Mouse (Mus musculus): ENCODE results near the gene Plxna3. TPM values are rescaled to one million over a fixed set of nuclear protein-coding genes. Genes with fewer than 3 reads are reported as not detected.

Gene Plxna3
- total RNA-seq (2023): 1 to 10 TPM; 1.4 to 4.5 TPM

DNA sequence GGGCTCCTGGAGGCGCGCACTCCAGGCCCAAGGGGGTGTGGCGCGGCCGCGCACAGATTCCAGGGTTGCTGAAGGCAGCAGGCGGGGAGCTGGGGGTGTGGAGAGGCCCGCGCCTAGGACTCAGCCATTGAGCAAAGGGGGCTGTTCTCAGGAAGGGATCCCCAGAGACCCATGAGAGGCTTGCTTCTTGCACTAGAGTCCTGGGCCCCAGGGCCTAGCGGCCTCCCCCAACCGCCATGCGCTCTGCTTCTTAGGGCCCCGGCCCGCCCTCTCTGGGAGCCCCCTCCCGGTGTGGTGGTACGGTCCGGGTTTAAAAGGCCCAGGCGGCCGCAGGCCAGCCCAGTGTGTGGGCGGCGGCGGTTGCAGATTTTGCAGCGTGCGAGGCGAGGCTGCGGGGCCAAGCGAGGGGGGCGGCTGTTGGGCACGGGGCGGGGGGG lies at the start of gene Plxna3:
Gene Plxna3, plus strand, starts transcription at position 342 of the 437 bp plus-strand sequence.

DNA sequence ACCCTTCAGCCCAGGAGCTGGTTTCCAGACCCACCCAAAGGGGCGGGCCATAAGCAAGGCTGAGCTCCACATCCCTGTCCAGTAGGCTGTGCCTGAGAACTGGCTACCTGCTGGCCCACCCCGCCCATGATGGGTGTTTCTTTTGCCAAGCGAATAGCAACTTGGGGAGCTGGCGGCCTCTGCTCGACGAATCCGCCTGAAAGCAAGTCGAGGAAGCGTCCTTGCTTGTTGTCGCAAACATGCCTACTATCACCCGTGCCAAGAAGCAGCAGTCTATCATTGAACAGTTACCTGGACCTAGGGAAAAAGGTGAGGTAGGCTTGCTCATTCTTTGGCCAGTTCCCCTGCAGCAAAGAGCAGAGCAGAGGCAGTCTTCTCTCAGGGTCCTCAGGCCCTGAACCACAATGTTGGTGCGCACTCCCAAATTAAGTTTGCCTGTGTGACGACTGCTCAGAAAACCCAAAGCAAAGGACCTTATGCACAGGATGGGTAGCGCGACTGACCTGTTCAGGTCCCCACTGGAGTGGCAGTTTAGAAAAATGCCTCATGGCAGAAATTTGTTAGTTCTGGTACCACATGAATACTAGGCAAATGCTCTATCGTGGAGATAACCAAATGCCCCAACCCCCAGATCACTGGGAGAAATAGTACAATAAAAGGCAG lies 47.0 kb upstream of the Plxna3 start, which contains the start of the genes Taz and Dnase1l1:
Gene Taz, plus strand, starts transcription at position 181 of the 663 bp plus-strand sequence.
Gene Dnase1l1, minus strand, starts transcription at position 606 of the 663 bp plus-strand sequence.

DNA sequence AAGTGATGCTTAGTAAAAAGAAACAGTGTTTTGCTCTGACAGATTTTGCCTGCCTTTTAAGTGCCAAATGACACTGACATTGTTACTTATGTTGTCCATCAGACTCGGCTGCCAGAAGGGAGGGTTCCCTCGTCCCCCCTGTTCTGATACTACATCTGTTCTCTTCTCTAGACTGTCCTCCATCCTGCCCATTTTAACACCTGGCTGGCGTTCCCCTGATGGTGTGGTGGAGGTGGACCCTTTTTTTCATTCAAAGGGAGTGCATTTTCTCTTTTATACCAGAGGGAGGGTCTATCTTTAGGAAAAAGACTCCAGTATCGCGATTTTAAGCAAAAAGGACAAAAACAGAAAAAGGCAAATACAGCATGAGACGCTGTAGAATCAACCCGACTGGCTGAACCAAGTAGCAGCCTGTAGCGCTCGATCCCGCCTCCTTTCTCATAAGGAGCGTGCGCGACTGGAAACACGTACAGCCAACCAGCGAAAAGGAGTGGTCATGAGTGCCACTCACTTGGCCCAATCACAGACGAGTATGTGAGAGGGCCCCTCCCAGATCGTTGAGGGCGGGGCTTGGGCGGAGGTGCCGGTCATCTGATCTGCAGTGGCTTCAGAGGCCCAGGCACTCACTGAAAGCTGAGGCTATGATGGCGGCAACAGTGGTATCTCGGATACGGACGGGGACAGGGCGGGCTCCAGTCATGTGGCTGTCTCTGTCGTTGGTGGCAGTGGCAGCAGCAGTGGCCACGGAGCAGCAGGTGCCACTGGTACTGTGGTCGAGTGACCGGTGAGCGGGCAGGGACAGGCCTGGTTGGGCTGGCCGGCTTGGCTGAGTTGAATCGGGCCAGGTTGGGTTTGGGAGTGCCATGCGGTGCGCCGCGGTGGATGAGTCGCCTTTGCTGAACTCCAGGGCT lies 32.1 kb upstream of the Plxna3 start, which contains the start of gene Atp6ap1:
Gene Atp6ap1, plus strand, starts transcription at position 560 of the 911 bp plus-strand sequence.

DNA sequence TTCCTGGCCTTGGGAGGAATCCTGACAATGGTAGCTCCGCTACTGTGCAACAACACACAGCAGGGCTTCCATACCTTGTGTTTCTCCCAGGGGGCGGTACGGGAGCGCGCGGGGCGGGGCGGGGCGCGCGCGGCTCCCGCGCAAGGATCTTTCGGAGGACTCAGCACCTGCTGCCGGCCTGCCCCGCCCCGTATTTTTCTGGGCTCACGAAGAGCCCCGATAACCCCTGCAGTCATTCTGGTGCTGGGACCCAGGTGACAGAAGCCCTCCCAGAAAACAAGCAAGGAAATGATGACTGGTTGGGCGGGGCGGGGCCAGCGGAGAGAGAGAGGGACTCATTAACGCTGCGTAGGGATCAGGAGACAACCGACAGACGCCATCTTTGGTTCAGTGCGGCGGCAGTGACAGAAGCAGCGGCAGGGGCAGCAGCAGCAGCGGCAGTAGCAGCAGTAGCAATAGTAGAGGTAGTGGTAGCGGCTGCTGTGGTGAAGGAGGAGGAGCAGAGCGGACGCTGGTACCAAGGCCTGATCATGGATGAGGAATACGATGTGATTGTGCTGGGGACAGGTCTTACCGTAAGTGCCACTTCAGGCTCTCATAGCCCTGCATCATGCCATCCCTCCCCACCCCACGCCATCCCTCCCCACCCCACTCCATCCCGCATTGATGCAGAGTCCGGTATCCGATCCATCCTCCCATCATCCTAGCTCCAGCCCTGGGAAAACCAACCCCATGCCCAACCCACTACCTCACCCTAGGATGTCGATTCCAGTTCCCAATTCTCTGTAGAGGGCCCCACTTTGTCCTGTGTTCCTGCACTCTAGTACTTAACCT lies 23.8 kb upstream of the Plxna3 start, which contains the start of gene Gdi1:
Gene Gdi1, plus strand, starts transcription at position 132 of the 834 bp plus-strand sequence.

DNA sequence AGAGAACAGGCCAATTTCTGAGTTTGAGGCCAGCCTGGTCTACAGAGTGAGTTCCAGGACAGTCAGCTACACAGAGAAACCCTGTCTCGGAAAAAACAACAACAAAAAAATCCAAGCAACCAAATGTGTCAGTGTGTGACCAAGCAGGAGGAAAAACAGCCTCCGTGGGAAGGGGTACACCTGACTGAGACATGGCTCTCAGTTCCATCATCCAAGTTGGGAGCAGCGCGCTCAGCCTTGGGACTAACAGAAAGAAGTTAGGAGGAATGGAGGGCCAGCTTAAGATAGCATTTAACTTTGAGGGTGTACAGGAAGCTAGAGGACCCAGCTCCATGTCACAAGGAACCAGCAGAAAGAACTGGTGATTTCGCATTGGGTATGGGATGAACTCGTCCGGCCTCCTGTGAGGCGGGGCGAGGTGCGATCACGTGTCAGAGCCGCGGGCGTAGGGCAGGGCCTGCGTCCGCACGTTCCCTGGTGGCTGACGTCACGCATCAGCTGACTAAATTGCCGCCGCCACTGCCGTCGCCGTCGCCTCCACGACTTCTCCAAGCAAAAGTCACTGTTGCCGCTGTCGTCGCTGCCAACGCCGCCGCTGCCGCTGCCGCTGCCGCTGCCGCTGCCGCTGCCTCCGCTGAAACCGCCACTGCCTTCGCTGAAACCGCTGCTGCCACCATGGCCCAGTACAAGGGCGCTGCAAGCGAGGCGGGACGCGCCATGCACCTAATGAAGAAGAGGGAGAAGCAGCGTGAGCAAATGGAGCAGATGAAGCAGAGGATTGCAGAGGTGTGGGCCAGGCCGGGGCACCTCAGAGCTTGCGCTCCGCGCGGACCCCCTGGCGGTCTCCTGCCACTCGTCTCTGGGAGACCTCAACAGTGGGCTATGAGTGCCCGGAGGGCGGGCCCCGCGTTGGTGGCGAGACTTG lies 16.1 kb upstream of the Plxna3 start, which contains the start of gene Fam50a:
Gene Fam50a, plus strand, starts transcription at position 494 of the 925 bp plus-strand sequence.

DNA sequence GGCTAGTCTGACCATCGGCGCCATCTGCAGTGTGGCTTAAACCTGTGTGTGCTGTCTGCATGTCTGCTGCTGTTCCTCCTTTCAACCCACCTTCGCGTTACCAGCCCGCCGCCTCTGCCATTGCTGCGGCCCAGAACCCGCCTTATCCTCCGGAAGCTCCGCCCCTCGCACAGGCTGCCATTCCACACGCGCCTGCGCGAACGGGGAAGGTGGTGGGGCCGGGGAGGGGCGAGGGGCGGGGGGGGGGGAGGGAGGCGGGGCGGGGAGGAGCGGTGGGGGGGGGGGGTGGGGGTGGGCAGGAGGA lies 24.6 kb downstream of the Plxna3 start, which contains the start of gene Lage3:
Gene Lage3, minus strand, starts transcription at position 152 of the 304 bp plus-strand sequence.

DNA sequence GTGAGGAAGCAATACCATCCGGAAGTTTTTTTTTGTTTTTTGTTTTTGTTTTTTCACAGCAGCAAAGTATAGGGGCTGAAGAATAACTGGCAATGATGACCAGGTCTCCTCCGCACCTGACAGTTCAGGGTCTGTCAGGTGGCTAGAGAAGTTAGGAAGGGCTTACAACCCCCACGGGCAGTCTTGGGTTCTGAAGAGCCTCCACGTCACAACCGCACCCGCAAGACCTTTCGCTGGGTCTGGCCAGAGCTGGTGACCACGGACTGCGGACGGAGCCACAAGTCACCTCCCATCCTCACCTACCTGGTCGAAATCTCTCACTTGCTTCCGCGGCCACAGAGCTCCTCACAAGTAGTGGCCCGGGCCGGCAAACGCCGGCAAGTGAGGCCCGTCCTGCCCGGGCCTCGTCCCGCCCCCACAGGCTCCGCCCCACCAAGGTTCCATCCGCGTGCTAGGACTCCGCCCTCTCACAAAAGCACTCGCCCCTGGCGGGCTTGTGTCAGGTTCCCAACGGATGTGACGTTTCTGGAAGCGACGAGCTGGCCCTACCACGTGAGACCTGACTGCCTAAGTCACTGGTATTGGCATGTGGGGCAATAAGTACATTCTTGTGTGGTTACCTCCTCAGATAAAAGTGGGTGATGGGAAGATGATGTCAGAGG lies 44.2 kb downstream of the Plxna3 start, which contains the start of the genes Ubl4a and Slc10a3:
Gene Ubl4a, minus strand, starts transcription at position 331 of the 662 bp plus-strand sequence.
Gene Slc10a3, minus strand, starts transcription at position 462 of the 662 bp plus-strand sequence.

DNA sequence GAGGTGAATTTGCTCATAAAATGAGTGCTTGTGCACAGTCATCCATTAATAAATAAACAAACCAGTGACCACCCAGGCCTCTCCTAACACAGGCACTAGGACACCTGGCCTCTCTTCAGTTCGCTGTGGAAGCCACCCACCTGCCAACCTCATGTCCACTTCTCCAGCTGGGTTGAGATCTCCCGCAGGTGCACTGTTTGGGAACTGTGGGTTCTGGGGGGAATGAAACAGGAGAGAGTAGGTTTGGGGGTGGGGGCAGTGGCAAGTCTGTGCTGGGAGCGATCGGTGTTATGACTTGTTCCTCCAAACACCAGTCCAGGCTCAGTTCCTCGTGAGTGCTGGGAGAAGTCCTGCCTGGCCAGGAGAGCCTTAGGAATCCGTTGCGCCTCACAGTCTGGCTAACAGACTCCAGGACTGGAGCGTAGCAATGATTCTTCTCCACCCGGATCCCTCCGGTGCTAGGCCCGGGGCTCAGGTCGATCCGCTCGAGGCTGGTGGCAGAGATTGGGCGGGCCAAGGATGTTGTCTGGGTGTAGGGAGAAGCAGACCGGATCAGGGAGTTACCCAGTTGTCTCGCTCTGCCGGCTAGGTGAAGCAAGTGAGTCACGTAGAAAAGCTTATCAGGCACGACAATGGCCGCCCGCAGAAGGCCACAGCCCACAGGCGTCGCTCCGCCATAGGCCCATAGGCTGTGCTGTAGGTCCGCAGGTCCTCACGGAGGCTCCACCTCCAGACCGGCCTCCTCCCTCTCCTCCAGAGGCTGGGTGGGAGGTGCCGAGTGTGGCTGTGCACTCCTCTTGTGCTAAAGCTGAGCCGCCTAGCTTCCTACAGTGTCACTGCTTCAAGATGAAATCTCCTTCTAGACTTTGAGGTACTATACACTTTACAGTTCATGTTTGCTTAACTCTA lies 63.9 kb downstream of the Plxna3 start, which contains the start of the genes Fam3a and Ikbkg:
Gene Fam3a, minus strand, starts transcription at position 738 of the 909 bp plus-strand sequence.
Gene Ikbkg, plus strand, starts transcription at position 756 of the 909 bp plus-strand sequence.

Other genes starting within 250 kb of the Plxna3 start
- not detected for gene Opn1mw, start 201.6 kb upstream of the Plxna3 start, total RNA-seq (2023)
- gene Mecp2, start 193.7 kb upstream of the Plxna3 start, total RNA-seq (2023): 10 to 100 TPM; 42.6 to 44.5 TPM
- gene Tex28, start 161.2 kb upstream of the Plxna3 start, total RNA-seq (2023): not detected
- not detected for gene Tktl1, start 151.8 kb upstream of the Plxna3 start, total RNA-seq (2023)
- 1,000 to 10,000 TPM; 1,568 to 1,591 TPM for gene Flna, start 79.2 kb upstream of the Plxna3 start, total RNA-seq (2023)
- gene Emd, start 74.4 kb upstream of the Plxna3 start, total RNA-seq (2023): 10 to 100 TPM; 74.3 to 79.1 TPM
- 100 to 1,000 TPM; 714 to 836 TPM for gene Rpl10, start 58.3 kb upstream of the Plxna3 start, total RNA-seq (2023)
- gene Taz, start 47.2 kb upstream of the Plxna3 start, total RNA-seq (2023): 10 to 100 TPM; 62.3 to 73.3 TPM
- gene Dnase1l1, start 46.7 kb upstream of the Plxna3 start, total RNA-seq (2023): 100 to 1,000 TPM in 1 of 2 experiments, 10 to 100 TPM in 1; 98.3 to 103 TPM
- gene Atp6ap1, start 32.0 kb upstream of the Plxna3 start, total RNA-seq (2023): 100 to 1,000 TPM; 263 to 299 TPM
- 100 to 1,000 TPM; 208 to 227 TPM for gene Gdi1, start 24.1 kb upstream of the Plxna3 start, total RNA-seq (2023)
- 10 to 100 TPM; 71.4 to 76.9 TPM for gene Fam50a, start 16.0 kb upstream of the Plxna3 start, total RNA-seq (2023)
- 10 to 100 TPM; 18.3 to 21.8 TPM for gene Lage3, start 24.6 kb downstream of the Plxna3 start, total RNA-seq (2023)
- gene Ubl4a, start 44.2 kb downstream of the Plxna3 start, total RNA-seq (2023): 10 to 100 TPM; 22.9 to 25.5 TPM
- gene Slc10a3, start 44.3 kb downstream of the Plxna3 start, total RNA-seq (2023): 10 to 100 TPM; 19.6 to 23.9 TPM
- 10 to 100 TPM; 16.6 to 20.0 TPM for gene Fam3a, start 64.2 kb downstream of the Plxna3 start, total RNA-seq (2023)
- gene Ikbkg, start 64.2 kb downstream of the Plxna3 start, total RNA-seq (2023): 10 to 100 TPM; 30.0 to 30.5 TPM
- 100 to 1,000 TPM; 195 to 224 TPM for gene G6pdx, start 100.1 kb downstream of the Plxna3 start, total RNA-seq (2023)
- gene Gm6880, start 152.3 kb downstream of the Plxna3 start, total RNA-seq (2023): not detected
- gene Olfr1326-ps1, start 245.8 kb downstream of the Plxna3 start, total RNA-seq (2023): not detected

Measured in monocyte, adult 59 days (primary cell).